Mouse (Mus musculus): ENCODE data around the gene Gucy2c.

- no peak for TF ChIP-seq CTCF (IDR thresholded peaks at IDR 0.05; ENCODE audit: control insufficient read depth, insufficient read depth, low read length)
- TF ChIP-seq POLR2A (IDR thresholded peaks at IDR 0.05; ENCODE audit: borderline replicate concordance, control insufficient read depth, low read depth, low read length) = no peak
Measured at GRCm38 (mm10) chr6:136735766-136736165, 45.8 kb downstream of the Gucy2c start.
